ENCODE assay signal across 10 mouse cellular contexts in genomic region chr8:72655522-72655912, GRCm38 (mm10). TPM values are rescaled to one million over a fixed set of nuclear protein-coding genes. Genes with fewer than 3 reads are reported as not detected.
DNase-seq lines count a peak whose midpoint lies in the region; ATAC-seq lines count a peak whose summit lies in the region.
"Had no signal": no experiment of that assay in that cellular context is flagged by ENCODE, and none has a peak within 500 bp of the region (broad histone marks: within the 10 kb centered on the region; RNA-seq: fewer than 3 reads in every experiment).

No protein-coding gene starts in this region.

- H3K4me3 ChIP-seq in heart, embryonic 10.5 days = peak overlapping the region; percentile 1; the same call in 1 of the 2 replicates
- no peak overlapping the region for H3K4me3 ChIP-seq in forebrain, embryonic 12.5 days (replicated peaks)
- no peak overlapping the region for H3K4me3 ChIP-seq in limb, embryonic 12.5 days (replicated peaks)
- H3K4me3 ChIP-seq in neural tube, embryonic 14.5 days (ENCODE audit: low read depth, low read length) = no peak overlapping the region

- H3K27me3 ChIP-seq in heart, embryonic 10.5 days (ENCODE audit: insufficient read depth, poor library complexity, severe bottlenecking) = no peaks in the 10 kb centered on the region
- no peaks in the 10 kb centered on the region for H3K27me3 ChIP-seq in forebrain, embryonic 12.5 days
- H3K27me3 ChIP-seq in limb, embryonic 12.5 days = no peaks in the 10 kb centered on the region
- no peaks in the 10 kb centered on the region for H3K27me3 ChIP-seq in neural tube, embryonic 14.5 days (ENCODE audit: control insufficient read depth, insufficient read depth, low read length)

- H3K4me2 ChIP-seq in forebrain, embryonic 12.5 days = 0 out of 2 replicates have a peak overlapping the region, but pooled peaks have one; percentile 27
- H3K4me2 ChIP-seq in limb, embryonic 12.5 days = peak overlapping the region; percentile 35; the same call in 1 of the 2 replicates
- H3K4me2 ChIP-seq in neural tube, embryonic 14.5 days (ENCODE audit: low read depth, low read length) = no peak overlapping the region

- DNase-seq in heart, embryonic 10.5 days (ENCODE audit: low spot score) = no peak
- DNase-seq in heart, postnatal 14 days = no peak
- no peak for DNase-seq in cerebellum, adult 11-12 months
- no peak for DNase-seq in right cerebral cortex, postnatal 25 days
- DNase-seq in urinary bladder, postnatal 14 days (ENCODE audit: low spot score) = no peak
- DNase-seq: lung, adult 18-20 months; spleen, adult 18-20 months had no signal

- H3K9me3 ChIP-seq in heart, embryonic 10.5 days = no peaks in the 10 kb centered on the region
- no peaks in the 10 kb centered on the region for H3K9me3 ChIP-seq in forebrain, embryonic 12.5 days
- H3K9me3 ChIP-seq in limb, embryonic 12.5 days = no peaks in the 10 kb centered on the region
- H3K9me3 ChIP-seq in neural tube, embryonic 14.5 days (ENCODE audit: control insufficient read depth, low read length) = no peaks in the 10 kb centered on the region

- H3K27ac ChIP-seq in heart, embryonic 10.5 days = peak overlapping the region; percentile 59; the same call in 1 of the 2 replicates
- peak overlapping the region; percentile 95 for H3K27ac ChIP-seq in forebrain, embryonic 12.5 days
- peak overlapping the region; percentile 56; the same call in 1 of the 2 replicates for H3K27ac ChIP-seq in limb, embryonic 12.5 days
- H3K27ac ChIP-seq in neural tube, embryonic 14.5 days (ENCODE audit: low read depth, low read length) = peak overlapping the region; percentile 68

- H3K4me1 ChIP-seq in heart, embryonic 10.5 days = peaks cover 11% of the 10 kb centered on the region
- peaks cover 18% of the 10 kb centered on the region for H3K4me1 ChIP-seq in forebrain, embryonic 12.5 days
- H3K4me1 ChIP-seq in limb, embryonic 12.5 days (replicated peaks) = peaks cover 10% of the 10 kb centered on the region
- no peaks in the 10 kb centered on the region for H3K4me1 ChIP-seq in neural tube, embryonic 14.5 days (ENCODE audit: control insufficient read depth, insufficient read depth, low read length)

- no peaks in the 10 kb centered on the region for H3K36me3 ChIP-seq in heart, embryonic 10.5 days
- no peaks in the 10 kb centered on the region for H3K36me3 ChIP-seq in forebrain, embryonic 12.5 days (replicated peaks)
- no peaks in the 10 kb centered on the region for H3K36me3 ChIP-seq in limb, embryonic 12.5 days
- H3K36me3 ChIP-seq in neural tube, embryonic 14.5 days (ENCODE audit: control insufficient read depth, insufficient read depth, low read length) = no peaks in the 10 kb centered on the region

- 0 out of 2 replicates have a peak overlapping the region, but pooled peaks have one; percentile 18 for H3K9ac ChIP-seq in forebrain, embryonic 12.5 days
- no peak overlapping the region for H3K9ac ChIP-seq in limb, embryonic 12.5 days (replicated peaks)
- no peak overlapping the region for H3K9ac ChIP-seq in neural tube, embryonic 14.5 days (replicated peaks; ENCODE audit: low read depth, low read length)

- ATAC-seq in forebrain, embryonic 12.5 days (ENCODE audit: low FRiP score) = peak; percentile 65
- peak; percentile 48; the same call in 1 of the 2 replicates for ATAC-seq in limb, embryonic 12.5 days (ENCODE audit: insufficient number of reproducible peaks, insufficient read depth, low FRiP score, low TSS enrichment, low read depth)
- peak; percentile 47 for ATAC-seq in neural tube, embryonic 14.5 days (ENCODE audit: low read depth)

- intact Hi-C loops in heart, postnatal 14 days (cut with DNase I) = no loop called here

- WGBS in heart, embryonic 10.5 days = 87% methylated on average over 3 of the region's 3 CpGs
- WGBS in forebrain, embryonic 12.5 days = 28% methylated on average over 3 of the region's 3 CpGs
- WGBS in limb, embryonic 12.5 days = 76% methylated on average over 3 of the region's 3 CpGs
- 62% methylated on average over 3 of the region's 3 CpGs for WGBS in neural tube, embryonic 14.5 days

RNA-seq across cellular contexts. Expression of gene Nwd1, which starts 9.0 kb away (rescaled TPM):
- 0.01 and 0.04 TPM in 2 replicates for polyA plus RNA-seq in heart, embryonic 10.5 days (2016; fragmentation: Nextera tagmentation; extraction: Ambion mirVana)
- total RNA-seq in heart, postnatal 14 days (2021) = under 1 TPM; 0.62 to 0.88 TPM
- 0.29 and 0.81 TPM in 2 replicates for polyA plus RNA-seq in forebrain, embryonic 12.5 days (2016; fragmentation: Nextera tagmentation; extraction: Ambion mirVana)
- not detected in 2 replicates for polyA plus RNA-seq in limb, embryonic 12.5 days (2016; fragmentation: Nextera tagmentation; extraction: Ambion mirVana)
- polyA plus RNA-seq in neural tube, embryonic 14.5 days (2014; fragmentation: Nextera tagmentation; extraction: Ambion mirVana) = 2.1 and 2.6 TPM in 2 replicates
